Mouse (Mus musculus): ENCODE results near the gene Ces2e. TPM values are rescaled to one million over a fixed set of nuclear protein-coding genes. Genes with fewer than 3 reads are reported as not detected.
A peak's percentile ranks its signal among the peaks of the same experiment; 100 is the strongest.
"Not testable (repeated sequence)": the region's sequence is repeated elsewhere in the genome, so short reads cannot be mapped to it uniquely, and the experiment has no call there.

The Ces2e gene
- total RNA-seq (2021), result not detected
- long read RNA-seq, experiment 1, partial matches to known transcripts, result 1 of 1 reads
- long read RNA-seq, experiment 1, other reads (novel, unspliced or antisense), result 0 of 1 reads
- long read RNA-seq, experiment 2, result 0 reads

GRCm38 (mm10) chr8:104925972-104926596, at the start of gene Ces2e:
TSS of gene Ces2e (plus strand) at chr8:104926260.
- DNase-seq, result no peak
- intact Hi-C loops (cut with DNase I), result no loop called here

GRCm38 (mm10) chr8:104886223-104886926, 39.7 kb upstream of the Ces2e start:
- intact Hi-C loops (cut with DNase I); DNase-seq: not testable (repeated sequence)

- intact Hi-C loops (cut with DNase I), result loop anchor here (5.0 kb wide), 1 partner anchor 114 kb away; no protein-coding TSS in a partner anchor
- DNase-seq, result no peak
Measured at GRCm38 (mm10) chr8:104901746-104902145, 24.3 kb upstream of the Ces2e start.

- intact Hi-C loops (cut with DNase I), result no loop called here
- no peak for DNase-seq
Measured at GRCm38 (mm10) chr8:104907111-104907510, 18.9 kb upstream of the Ces2e start.

- DNase-seq, result peak; percentile 83 to 85
- intact Hi-C loops (cut with DNase I), result not testable (repeated sequence)
Measured at GRCm38 (mm10) chr8:104909021-104909420, 17.0 kb upstream of the Ces2e start.

GRCm38 (mm10) chr8:104909651-104910050, 16.4 kb upstream of the Ces2e start:
- intact Hi-C loops (cut with DNase I), result not testable (repeated sequence)

GRCm38 (mm10) chr8:104927301-104927700, 1.2 kb downstream of the Ces2e start:
- intact Hi-C loops (cut with DNase I), result no loop called here
- no peak for DNase-seq

More at GRCm38 (mm10) chr8:104909651-104910050, 16.4 kb upstream of the Ces2e start:
- not testable (repeated sequence) for DNase-seq

GRCm38 (mm10) chr8:104944665-104945064, 18.6 kb downstream of the Ces2e start:
- intact Hi-C loops (cut with DNase I), result no loop called here
- DNase-seq, result no peak

GRCm38 (mm10) chr8:104947056-104947455, 21.0 kb downstream of the Ces2e start, which contains the start of gene Ces2f:
TSS of gene Ces2f (plus strand) at chr8:104947356.
- no peak for DNase-seq
- intact Hi-C loops (cut with DNase I), result no loop called here

- intact Hi-C loops (cut with DNase I), result no loop called here
- no peak for DNase-seq
Measured at GRCm38 (mm10) chr8:104949031-104949430, 23.0 kb downstream of the Ces2e start.

GRCm38 (mm10) chr8:104961537-104961961, 35.5 kb downstream of the Ces2e start, which contains the start of gene Ces2g:
TSS of gene Ces2g (plus strand) at chr8:104961718.
- intact Hi-C loops (cut with DNase I), result no loop called here

GRCm38 (mm10) chr8:104962229-104962901, 36.3 kb downstream of the Ces2e start:
- DNase-seq, result no peak
- intact Hi-C loops (cut with DNase I), result no loop called here

More at GRCm38 (mm10) chr8:104961537-104961961, 35.5 kb downstream of the Ces2e start, which contains the start of gene Ces2g:
- no peak for DNase-seq

- intact Hi-C loops (cut with DNase I), result no loop called here
- no peak for DNase-seq
Measured at GRCm38 (mm10) chr8:104963375-104963894, 37.4 kb downstream of the Ces2e start.

- intact Hi-C loops (cut with DNase I), result no loop called here
- DNase-seq, result no peak
Measured at GRCm38 (mm10) chr8:104984126-104984525, 58.1 kb downstream of the Ces2e start.

Other genes starting within 250 kb of the Ces2e start
- gene Ces2a, start 192.3 kb upstream of the Ces2e start, total RNA-seq (2021), result not detected
- under 1 TPM; 0.15 to 0.17 TPM for gene Ces2b, start 94.7 kb upstream of the Ces2e start, total RNA-seq (2021)
- 1 to 10 TPM in 1 of 2 experiments, under 1 TPM in 1; 0.20 to 1.3 TPM for gene Ces2c, start 79.2 kb upstream of the Ces2e start, total RNA-seq (2021)
- under 1 TPM in 1 of 2 experiments, not detected in 1; 0.10 TPM for gene Ces2f, start 21.1 kb downstream of the Ces2e start, total RNA-seq (2021)
- gene Ces2g, start 35.5 kb downstream of the Ces2e start, total RNA-seq (2021), result under 1 TPM; 0.39 to 0.43 TPM
- not detected for gene Ces2h, start 74.6 kb downstream of the Ces2e start, total RNA-seq (2021)
- under 1 TPM in 1 of 2 experiments, not detected in 1; 0.38 TPM for gene Ces3a, start 122.3 kb downstream of the Ces2e start, total RNA-seq (2021)
- not detected for gene Ces3b, start 157.5 kb downstream of the Ces2e start, total RNA-seq (2021)
- not detected for gene Ces4a, start 205.5 kb downstream of the Ces2e start, total RNA-seq (2021)
- 10 to 100 TPM; 45.0 to 53.4 TPM for gene Cbfb, start 244.4 kb downstream of the Ces2e start, total RNA-seq (2021)

Data from gastrocnemius, postnatal 36 days (tissue).